Mouse (Mus musculus): ENCODE measurements around the gene Ltbp1.

- TF ChIP-seq CTCF (IDR thresholded peaks at IDR 0.05; ENCODE audit: extremely low read depth, insufficient read length, insufficient replicate concordance, low read depth, low read length), result no peak
- no peak for TF ChIP-seq POLR2A (IDR thresholded peaks at IDR 0.05; ENCODE audit: low read depth, low read length)
Measured at GRCm38 (mm10) chr17:74968738-74969271, 36.6 kb upstream of the Ltbp1 start.
